Mouse (Mus musculus): ENCODE data around the gene Thra.
A peak's percentile ranks its signal among the peaks of the same experiment; 100 is the strongest.

Gene Thra

DNA sequence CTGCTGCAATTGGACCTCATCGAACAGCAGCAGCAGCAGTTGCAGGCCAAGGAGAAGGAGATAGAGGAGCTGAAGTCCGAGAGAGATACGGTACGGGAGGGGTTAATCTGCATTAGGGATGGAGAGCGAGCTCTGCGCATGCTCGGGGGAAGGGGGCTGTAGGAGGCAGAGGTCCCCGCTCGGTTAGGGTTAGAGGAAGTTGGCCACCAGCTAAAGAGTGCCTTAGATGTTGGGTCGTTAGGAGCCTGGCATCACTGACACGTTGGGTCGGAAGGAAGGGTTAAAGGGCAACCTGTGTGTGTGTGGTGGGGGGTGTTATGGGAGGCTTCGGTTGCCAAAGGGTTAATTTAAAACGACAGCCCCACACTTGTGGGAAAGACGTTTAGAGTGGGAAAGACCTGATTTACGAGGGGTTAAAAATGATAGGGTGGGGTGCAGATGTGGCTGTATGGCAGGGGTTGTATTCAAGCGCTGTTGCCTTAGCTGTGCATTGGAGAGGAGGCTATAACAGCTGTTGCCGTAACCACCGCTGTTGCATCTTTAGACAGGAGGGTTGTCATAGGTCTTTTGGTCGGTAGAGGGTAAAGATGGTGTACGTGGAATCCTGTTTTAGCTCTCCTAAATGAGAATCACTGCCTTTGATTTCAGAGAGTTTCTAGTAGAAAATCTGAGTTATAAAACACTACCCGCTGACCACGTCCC lies 56.2 kb downstream of the Thra start:
- no peak for DNase-seq (ENCODE audit: low spot score)

DNA sequence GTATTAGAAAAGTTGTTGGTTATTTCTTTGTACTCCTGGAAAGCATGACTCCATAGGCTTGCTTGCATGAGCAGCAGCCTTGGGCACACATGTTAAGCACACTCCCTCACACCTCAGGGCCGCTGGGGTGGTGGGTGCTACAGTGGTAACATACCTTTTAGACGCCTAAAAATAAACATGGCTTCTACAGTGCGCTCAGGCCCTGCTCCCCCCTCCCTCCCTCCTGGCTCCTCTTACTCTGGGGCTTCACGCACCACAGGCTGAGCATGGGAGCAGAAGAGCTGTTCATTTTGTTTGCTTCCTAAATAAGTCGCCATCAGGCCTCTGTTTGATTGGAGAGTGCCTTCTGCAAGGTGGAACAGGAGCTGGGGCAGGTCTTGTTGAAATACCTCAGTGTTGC lies 56.9 kb downstream of the Thra start:
- no peak for DNase-seq (ENCODE audit: low spot score)

DNA sequence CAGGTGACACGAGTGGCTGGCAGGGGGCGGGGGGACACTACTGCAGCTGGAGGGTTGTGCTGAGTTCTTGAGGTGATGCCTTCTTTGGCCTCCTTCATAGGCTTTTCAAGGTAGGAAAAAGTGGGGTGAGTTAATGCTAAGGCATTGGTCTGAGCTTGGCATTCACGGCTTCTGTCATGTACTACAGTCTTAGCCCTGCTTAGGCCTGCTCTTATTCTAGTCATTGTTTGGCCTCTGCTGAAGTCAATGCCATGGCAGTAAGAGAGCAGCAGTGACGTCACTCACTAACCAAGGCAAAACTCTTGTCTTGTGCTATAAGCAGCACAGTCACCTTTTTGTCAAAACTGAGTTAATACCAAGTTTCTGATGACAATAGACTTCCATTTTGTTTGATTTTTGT lies 57.5 kb downstream of the Thra start:
- DNase-seq (ENCODE audit: low spot score) = no peak

DNA sequence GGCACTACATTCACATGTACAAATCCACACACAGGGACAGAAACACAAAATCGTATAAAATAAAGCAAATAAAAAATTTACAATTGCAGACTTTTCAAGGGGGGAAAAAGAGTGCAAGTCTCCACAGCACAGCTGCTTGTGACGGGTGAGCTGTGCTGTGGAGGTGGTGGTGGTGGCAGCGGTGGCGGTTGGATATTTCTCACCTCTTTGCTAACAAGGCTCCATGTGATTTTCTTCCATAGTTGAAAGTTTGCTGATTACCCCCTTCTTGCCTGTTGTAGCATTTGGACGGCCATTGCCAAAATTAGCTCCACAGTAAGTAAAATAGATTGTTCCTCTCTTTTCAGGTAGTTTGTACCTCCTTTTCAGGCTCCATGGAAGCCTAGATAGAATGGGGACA lies 64.2 kb downstream of the Thra start, which contains the start of gene Casc3:
Gene Casc3 (plus strand): TSS at position 301 of the 400 bp plus-strand sequence.
- DNase-seq (ENCODE audit: low spot score) = no peak

DNA sequence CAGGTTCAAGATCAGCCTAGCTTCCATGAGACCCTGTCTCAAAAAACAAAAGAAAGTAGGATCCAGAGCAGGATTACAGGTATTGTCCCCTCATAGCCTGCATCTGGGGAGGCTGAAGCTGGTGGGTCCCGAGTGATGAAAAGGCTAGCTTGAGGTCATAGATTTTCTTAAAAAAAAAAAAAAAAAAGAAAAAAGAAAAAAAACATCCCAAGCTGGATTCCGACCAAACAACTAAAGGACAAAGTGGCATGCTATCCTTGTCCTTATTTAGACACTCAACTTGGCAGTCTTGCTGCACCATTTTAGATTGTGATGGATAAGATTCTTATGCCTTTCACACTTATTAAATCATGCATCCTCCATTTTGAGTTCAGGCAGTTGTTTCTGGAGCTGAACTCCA lies 68.0 kb downstream of the Thra start:
- no peak for DNase-seq (ENCODE audit: low spot score)

DNA sequence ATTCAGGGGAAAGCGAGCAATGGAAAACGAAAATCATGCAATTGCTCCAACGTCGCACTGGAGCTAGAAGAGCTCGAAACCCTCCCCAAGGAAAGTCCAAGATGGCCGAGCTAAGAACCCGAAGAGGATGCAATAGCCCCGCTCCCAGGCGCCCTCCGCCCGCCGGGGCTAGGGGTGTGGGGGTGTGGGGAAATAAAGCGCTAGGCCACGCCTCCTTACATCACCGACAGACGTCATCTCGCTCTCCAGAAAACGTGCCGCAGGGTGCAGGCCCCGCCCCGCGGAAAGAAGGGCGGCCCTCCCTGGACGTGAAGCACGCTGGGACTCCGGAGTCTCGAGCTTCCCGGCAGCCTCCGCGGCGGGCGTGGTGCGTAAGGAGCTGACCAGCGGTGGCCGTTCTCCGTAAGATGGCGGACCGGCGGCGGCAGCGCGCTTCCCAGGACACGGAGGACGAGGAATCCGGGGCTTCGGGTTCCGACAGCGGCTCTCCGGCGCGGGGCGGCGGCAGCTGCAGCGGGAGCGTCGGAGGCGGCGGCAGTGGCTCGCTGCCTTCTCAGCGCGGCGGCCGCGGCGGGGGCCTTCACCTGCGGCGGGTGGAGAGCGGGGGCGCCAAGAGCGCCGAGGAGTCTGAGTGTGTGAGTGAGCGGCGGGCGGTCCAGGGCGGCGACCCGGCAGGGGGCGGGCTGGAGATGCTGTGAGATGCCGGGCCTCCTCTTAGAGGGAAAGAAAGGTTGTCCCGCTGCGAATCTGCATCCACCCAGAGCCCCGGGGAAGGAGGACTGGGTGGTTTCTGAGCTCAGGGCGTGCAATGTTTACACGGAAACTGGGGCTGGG lies 69.2 kb downstream of the Thra start:
- peak; percentile 97 for DNase-seq (ENCODE audit: low spot score)

DNA sequence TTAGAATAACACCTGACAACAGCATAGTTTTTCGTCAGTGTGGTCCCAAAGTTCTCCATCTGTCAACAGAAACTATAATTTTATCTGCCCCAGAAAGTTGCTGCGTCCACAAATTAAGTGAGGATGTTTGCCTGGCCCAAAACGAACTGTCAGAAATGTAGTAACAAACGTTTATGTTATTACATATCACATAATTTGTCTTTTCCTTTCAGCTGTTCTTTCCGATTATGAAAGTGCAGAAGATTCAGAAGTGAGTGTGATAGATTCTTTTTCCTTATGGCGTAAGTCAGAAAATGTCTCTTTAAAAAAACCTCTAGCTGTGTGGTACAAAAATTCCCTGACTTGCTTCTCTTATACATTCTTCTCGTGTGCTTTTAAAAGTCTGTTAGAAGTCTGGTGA lies 70.2 kb downstream of the Thra start:
- DNase-seq (ENCODE audit: low spot score) = no peak

DNA sequence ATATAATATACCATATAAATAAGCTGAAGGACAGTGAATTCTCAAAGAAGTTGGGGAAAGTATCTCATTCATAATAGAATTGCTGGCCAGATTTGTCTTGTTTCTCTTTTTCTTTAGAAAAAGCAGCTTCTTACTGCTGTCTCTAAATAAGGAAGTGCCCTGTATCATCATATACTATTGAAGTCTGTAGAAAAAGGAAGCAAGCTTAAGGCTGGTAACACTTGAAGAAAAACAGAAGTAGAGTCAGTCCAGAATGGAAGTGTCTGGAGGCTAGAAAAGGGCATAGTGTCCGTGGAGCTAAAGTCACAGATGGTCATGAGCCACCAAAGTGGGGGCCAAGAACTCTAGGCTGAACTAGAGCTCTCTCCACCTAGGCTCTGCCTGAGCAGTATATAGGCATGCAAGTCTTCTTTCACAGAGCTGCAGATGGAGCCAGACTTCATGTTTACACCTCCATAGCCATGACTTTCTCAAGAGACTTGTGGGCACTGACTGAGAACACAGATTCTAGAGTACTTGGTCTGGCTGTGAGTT lies 76.3 kb downstream of the Thra start:
- DNase-seq (ENCODE audit: low spot score) = no peak
